ENCODE assay signal across 25 mouse cellular contexts in the genomic region with DNA sequence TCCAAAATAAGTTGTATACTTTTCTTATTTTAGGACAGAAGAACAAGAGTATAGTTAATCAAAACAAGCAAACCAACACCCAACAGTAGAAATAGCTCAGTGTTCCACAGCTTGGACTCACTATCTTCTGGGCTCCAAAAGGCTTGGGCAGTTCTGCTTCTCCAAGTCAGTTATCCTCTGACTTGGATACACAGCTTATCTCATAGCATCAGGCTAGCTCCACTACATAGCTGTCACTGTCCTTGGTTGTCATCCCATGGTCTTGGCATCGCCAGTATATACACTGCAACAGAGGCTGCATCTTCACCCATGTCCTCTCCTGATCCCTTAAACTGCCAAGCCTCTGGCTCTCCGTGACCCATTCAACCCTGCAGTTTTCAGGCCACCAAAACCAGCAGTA. TPM values are rescaled to one million over a fixed set of nuclear protein-coding genes. Genes with fewer than 3 reads are reported as not detected.
DNase-seq lines count a peak whose midpoint lies in the region; ATAC-seq lines count a peak whose summit lies in the region.
"Had no signal": no experiment of that assay in that cellular context is flagged by ENCODE, and none has a peak within 500 bp of the region (broad histone marks: within the 10 kb centered on the region; RNA-seq: fewer than 3 reads in every experiment).

No protein-coding gene starts in this region.

- H3K27ac ChIP-seq in heart, embryonic 11.5 days (ENCODE audit: low read depth, low read length), result no peak overlapping the region
- H3K27ac ChIP-seq in liver, embryonic 12.5 days, result no peak overlapping the region
- no peak overlapping the region for H3K27ac ChIP-seq in liver, embryonic 15.5 days (replicated peaks)
- H3K27ac ChIP-seq: embryonic facial prominence, embryonic 10.5 days; embryonic facial prominence, embryonic 12.5 days; forebrain, embryonic 13.5 days had no signal

- no peak overlapping the region for H3K4me3 ChIP-seq in heart, embryonic 11.5 days (ENCODE audit: low read depth, low read length)
- H3K4me3 ChIP-seq in liver, embryonic 12.5 days, result no peak overlapping the region
- H3K4me3 ChIP-seq in liver, embryonic 15.5 days (replicated peaks), result no peak overlapping the region
- H3K4me3 ChIP-seq: embryonic facial prominence, embryonic 10.5 days; embryonic facial prominence, embryonic 12.5 days; forebrain, embryonic 13.5 days had no signal

- no peaks in the 10 kb centered on the region for H3K27me3 ChIP-seq in heart, embryonic 11.5 days (ENCODE audit: control insufficient read depth, insufficient read depth, low read length)
- H3K27me3 ChIP-seq in liver, embryonic 12.5 days (replicated peaks), result no peaks in the 10 kb centered on the region
- H3K27me3 ChIP-seq in liver, embryonic 15.5 days, result no peaks in the 10 kb centered on the region
- H3K27me3 ChIP-seq: CH12.LX; embryonic facial prominence, embryonic 12.5 days; forebrain, embryonic 13.5 days; Patski had no signal

- no peaks in the 10 kb centered on the region for H3K9me3 ChIP-seq in heart, embryonic 11.5 days (replicated peaks; ENCODE audit: control insufficient read depth, low read length)
- no peaks in the 10 kb centered on the region for H3K9me3 ChIP-seq in liver, embryonic 12.5 days (replicated peaks)
- H3K9me3 ChIP-seq in liver, embryonic 15.5 days (replicated peaks), result no peaks in the 10 kb centered on the region
- H3K9me3 ChIP-seq: embryonic facial prominence, embryonic 10.5 days; embryonic facial prominence, embryonic 12.5 days; forebrain, embryonic 13.5 days; G1E had no signal

- H3K36me3 ChIP-seq in heart, embryonic 11.5 days (ENCODE audit: control insufficient read depth, insufficient read depth, low read length), result no peaks in the 10 kb centered on the region
- peaks cover 15% of the 10 kb centered on the region; the same call in 1 of the 2 replicates for H3K36me3 ChIP-seq in liver, embryonic 12.5 days
- peaks cover 21% of the 10 kb centered on the region for H3K36me3 ChIP-seq in liver, embryonic 15.5 days (replicated peaks)

- H3K4me1 ChIP-seq in heart, embryonic 11.5 days (ENCODE audit: control insufficient read depth, insufficient read depth, low read length), result peaks cover 5% of the 10 kb centered on the region; the same call in 1 of the 2 replicates
- H3K4me1 ChIP-seq in liver, embryonic 12.5 days, result peaks cover 14% of the 10 kb centered on the region
- H3K4me1 ChIP-seq in liver, embryonic 15.5 days (replicated peaks), result peaks cover 16% of the 10 kb centered on the region
- H3K4me1 ChIP-seq: embryonic facial prominence, embryonic 10.5 days; embryonic facial prominence, embryonic 12.5 days; forebrain, embryonic 13.5 days had no signal

- no peak overlapping the region for H3K9ac ChIP-seq in heart, embryonic 11.5 days (ENCODE audit: low read depth, low read length)
- H3K9ac ChIP-seq in liver, embryonic 12.5 days, result no peak overlapping the region
- H3K9ac ChIP-seq in liver, embryonic 15.5 days, result no peak overlapping the region
- H3K9ac ChIP-seq: embryonic facial prominence, embryonic 12.5 days; forebrain, embryonic 13.5 days had no signal

- 77% methylated on average over 2 of the region's 2 CpGs for WGBS in heart, embryonic 11.5 days (ENCODE audit: insufficient replicate concordance)
- WGBS in liver, embryonic 12.5 days (ENCODE audit: insufficient replicate concordance), result 66% methylated on average over 2 of the region's 2 CpGs
- WGBS in liver, embryonic 15.5 days (ENCODE audit: insufficient replicate concordance), result 65% methylated on average over 2 of the region's 2 CpGs

- DNase-seq in heart, adult 11 months, result peak; percentile 64
- no peak for DNase-seq in liver
- no peak for DNase-seq in retina, embryonic 14.5 days (ENCODE audit: low spot score)
- no peak for DNase-seq in kidney, postnatal 25 days
- DNase-seq: adrenal gland, adult 8-10 months; adrenal gland, postnatal 14 days; adrenal gland, postnatal 36 days; B cell, adult 2 months; cerebellum, adult 11-12 months; cerebellum, adult 2 months; cerebellum, adult 9-10 months; cerebellum, postnatal 10 days; cerebellum, postnatal 25 days had no signal

- no peak overlapping the region for H3K4me2 ChIP-seq in heart, embryonic 11.5 days
- no peak overlapping the region for H3K4me2 ChIP-seq in liver, embryonic 12.5 days
- H3K4me2 ChIP-seq in liver, embryonic 15.5 days, result no peak overlapping the region
- H3K4me2 ChIP-seq: embryonic facial prominence, embryonic 12.5 days; forebrain, embryonic 13.5 days had no signal

- ATAC-seq in heart, embryonic 11.5 days (replicated peaks; ENCODE audit: insufficient number of reproducible peaks, low FRiP score, low TSS enrichment), result no peak
- ATAC-seq in liver, embryonic 12.5 days, result 0 out of 2 replicates have a peak, but pooled peaks have one; percentile 49
- ATAC-seq in liver, embryonic 15.5 days (ENCODE audit: insufficient read depth), result 0 out of 2 replicates have a peak, but pooled peaks have one; percentile 15
- ATAC-seq in megakaryocyte-erythroid progenitor cell, adult 5-6 weeks (replicated peaks; ENCODE audit: low FRiP score, low TSS enrichment, poor library complexity, severe bottlenecking), result peak; percentile 89
- ATAC-seq: activated CD4-positive, CD25-positive, alpha-beta regulatory T cell, adult 4 months; CD4-positive, CD25-positive, alpha-beta regulatory T cell, adult 4 months; forebrain, embryonic 13.5 days; Patski had no signal

RNA-seq across cellular contexts. Expression of gene Gm10638, which starts 49.8 kb away (rescaled TPM):
- polyA plus RNA-seq in heart, embryonic 11.5 days (2014; fragmentation: Nextera tagmentation; extraction: Ambion mirVana), result 1.7 and 2.0 TPM in 2 replicates
- 1.8 and 2.8 TPM in 2 replicates for polyA plus RNA-seq in liver, embryonic 12.5 days (2016; fragmentation: Nextera tagmentation; extraction: Ambion mirVana)
- 0.91 and 1.3 TPM in 2 replicates for polyA plus RNA-seq in liver, embryonic 15.5 days (2015; fragmentation: Nextera tagmentation; extraction: Ambion mirVana)
- total RNA-seq in megakaryocyte-erythroid progenitor cell, adult 5-6 weeks (2014; fragmentation: Nextera tagmentation), result not detected in 2 replicates
- total RNA-seq in megakaryocyte-erythroid progenitor cell, adult 5-6 weeks (2017), result 4.9 TPM in 1 of 2 replicates, not detected in the other
- polyA plus RNA-seq: activated CD4-positive, CD25-positive, alpha-beta regulatory T cell, adult 4 months; CD4-positive, CD25-positive, alpha-beta regulatory T cell, adult 4 months had no signal

RNA-seq across cellular contexts. Expression of gene Siah1a, which starts 50.0 kb away (rescaled TPM):
- 30.1 and 31.5 TPM in 2 replicates for polyA plus RNA-seq in heart, embryonic 11.5 days (2014; fragmentation: Nextera tagmentation; extraction: Ambion mirVana)
- 20.3 and 21.3 TPM in 2 replicates for polyA plus RNA-seq in liver, embryonic 12.5 days (2016; fragmentation: Nextera tagmentation; extraction: Ambion mirVana)
- polyA plus RNA-seq in liver, embryonic 15.5 days (2015; fragmentation: Nextera tagmentation; extraction: Ambion mirVana), result 14.2 and 15.4 TPM in 2 replicates
- 17.6 and 20.8 TPM in 2 replicates for total RNA-seq in megakaryocyte-erythroid progenitor cell, adult 5-6 weeks (2014; fragmentation: Nextera tagmentation)
- 24.7 and 32.5 TPM in 2 replicates for total RNA-seq in megakaryocyte-erythroid progenitor cell, adult 5-6 weeks (2017)
